Mouse (Mus musculus) myocyte (in vitro differentiated cells): Measurements from ENCODE around the gene Ntng1.

ENCODE experiments used
- CEBPB ChIP-seq: IDR thresholded peaks from 2 replicates; pipeline ENCODE4 v1.6.1; 2011; ENCODE audit warnings: mild to moderate bottlenecking, moderate library complexity; ENCODE audit not compliant: poor library complexity, insufficient read depth, severe bottlenecking
- E2F4 ChIP-seq: IDR thresholded peaks from one replicate; pipeline ENCODE4 v1.6.1; 2011; ENCODE audit warnings: mild to moderate bottlenecking, control low read depth, moderate library complexity; ENCODE audit not compliant: insufficient read depth
- MAX ChIP-seq: IDR thresholded peaks from one replicate; pipeline ENCODE4 v1.6.1; 2011; ENCODE audit warnings: low read depth, mild to moderate bottlenecking, control low read depth
- MYOD1 ChIP-seq, 3 experiments: IDR thresholded peaks; one replicate each; pipeline ENCODE4 v1.6.1; 2011; ENCODE audit warnings: control low read depth in 2 of 3, low read depth in 2 of 3, mild to moderate bottlenecking in 2 of 3, moderate library complexity in 1 of 3; ENCODE audit not compliant: insufficient read length in 2 of 3, control insufficient read depth in 1 of 3
- MYOG ChIP-seq, 3 experiments: IDR thresholded peaks; one replicate each; pipeline ENCODE4 v1.6.1; 2011; ENCODE audit warnings: control low read depth in 2 of 3, low read depth in 2 of 3, mild to moderate bottlenecking in 2 of 3; ENCODE audit not compliant: insufficient read length in 2 of 3, control insufficient read depth in 1 of 3, insufficient read depth in 1 of 3
- POLR2A ChIP-seq: IDR thresholded peaks from one replicate; pipeline ENCODE4 v1.6.1; 2011; ENCODE audit warnings: low read depth, mild to moderate bottlenecking, control low read depth, moderate library complexity; ENCODE audit not compliant: insufficient read length
- POLR2AphosphoS2 ChIP-seq: IDR thresholded peaks from one replicate; pipeline ENCODE4 v1.6.1; 2011; ENCODE audit warnings: low read depth, control low read depth; ENCODE audit not compliant: insufficient read length
- SRF ChIP-seq: IDR thresholded peaks from one replicate; pipeline ENCODE4 v1.6.1; 2011; ENCODE audit warnings: low read depth; ENCODE audit not compliant: control insufficient read depth, insufficient read length
- TCF12 ChIP-seq: IDR thresholded peaks from one replicate; pipeline ENCODE4 v1.6.1; 2011; ENCODE audit warnings: mild to moderate bottlenecking, control low read depth; ENCODE audit not compliant: poor library complexity, insufficient read depth, severe bottlenecking
- TCF3 ChIP-seq: IDR thresholded peaks from one replicate; pipeline ENCODE4 v1.6.1; 2011; ENCODE audit warnings: low read depth, control low read depth; ENCODE audit not compliant: insufficient read length
- USF1 ChIP-seq: IDR thresholded peaks from one replicate; pipeline ENCODE4 v1.6.1; 2011; ENCODE audit warnings: low read depth, mild to moderate bottlenecking, control low read depth, moderate library complexity

GRCm38 (mm10) chr3:109782289-109782951 is 361.4 kb downstream of the Ntng1 start:
- TF ChIP-seq POLR2AphosphoS2: no peak
- TF ChIP-seq POLR2A: no peak
- no peak for TF ChIP-seq MAX
- no peak for TF ChIP-seq CEBPB
- no peak for TF ChIP-seq SRF
- TF ChIP-seq TCF3: no peak
- TF ChIP-seq MYOD1 (IDR thresholded peaks at IDR 0.05; ENCODE audit: control insufficient read depth in 1 of 3, insufficient read length in 2 of 3, low read depth in 2 of 3): peak in 1 of 3 experiments; percentile 8
- no peak for TF ChIP-seq USF1
- TF ChIP-seq E2F4: no peak
- no peak for TF ChIP-seq MYOG (IDR thresholded peaks at IDR 0.05; ENCODE audit: control insufficient read depth in 1 of 3, insufficient read depth in 1 of 3, insufficient read length in 2 of 3, low read depth in 2 of 3)
- no peak for TF ChIP-seq TCF12
